Mouse (Mus musculus) thymus, adult 2 months (tissue): ENCODE results near the gene Smyd5.

Source experiments
- CTCF ChIP-seq: fragments of 200-500 bp; IDR thresholded peaks from 2 replicates; pipeline ENCODE4 v1.5.1; 2012; ENCODE audit warnings: mild to moderate bottlenecking, control low read depth, low read length, moderate library complexity, borderline replicate concordance; ENCODE audit not compliant: control insufficient read depth, poor library complexity, insufficient read depth; ENCODE audit errors: extremely low read depth
- POLR2A ChIP-seq: fragments of 200-500 bp; IDR thresholded peaks from 2 replicates; pipeline ENCODE4 v1.6.1; 2012; ENCODE audit warnings: mild to moderate bottlenecking, low read length, control low read depth, moderate library complexity; ENCODE audit not compliant: control insufficient read depth, poor library complexity, insufficient read depth; ENCODE audit errors: extremely low read depth

DNA sequence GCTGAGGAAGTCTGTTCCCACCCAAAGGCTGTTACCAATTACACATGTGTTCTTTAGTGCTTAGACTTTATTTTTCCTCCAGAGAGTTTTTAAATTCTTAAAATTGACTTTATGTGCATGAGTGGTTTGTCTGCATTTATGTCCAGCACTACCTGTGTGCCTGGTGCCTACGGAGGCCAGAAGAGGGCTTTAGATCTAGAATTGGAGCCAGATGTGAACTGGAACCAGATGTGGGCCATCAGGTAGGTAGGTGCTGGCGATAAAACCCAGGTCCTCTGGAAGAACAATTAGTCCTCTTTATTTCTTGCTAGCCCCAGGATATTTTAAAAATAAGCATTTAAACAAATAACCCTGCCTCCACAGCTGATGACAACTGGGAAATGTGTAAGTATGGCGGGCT, 59.8 kb downstream of the Smyd5 start:
- TF ChIP-seq CTCF (no peak), POLR2A (no peak)
